Mouse (Mus musculus) kidney, postnatal 0 days (tissue): ENCODE results near the gene Enpp3. TPM values are rescaled to one million over a fixed set of nuclear protein-coding genes. Genes with fewer than 3 reads are reported as not detected.
"Not testable (repeated sequence)": the region's sequence is repeated elsewhere in the genome, so short reads cannot be mapped to it uniquely, and the experiment has no call there.

Experiments used
- ATAC-seq: fragments of 200-750 bp; cut with Nextera tagmentation; replicated peaks from 2 replicates; pipeline ENCODE4 v1.8.0; 2017; ENCODE audit warnings: low read depth, moderate number of reproducible peaks, moderate TSS enrichment, moderate library complexity; ENCODE audit not compliant: low FRiP score
- DNase-seq: peaks from one replicate; pipeline ENCODE4 v3.0.0-alpha.2; 2016; ENCODE audit warnings: low spot score
- H3K27ac ChIP-seq: fragments of 300-500 bp; sonication (generic); 2 replicates; pipeline ENCODE4 v1.5.1; 2014; ENCODE audit warnings: mild to moderate bottlenecking
- H3K27me3 ChIP-seq: fragments of 300-500 bp; sonication (generic); 2 replicates; pipeline ENCODE4 v1.6.1; 2014; ENCODE audit warnings: low read length, mixed read lengths; ENCODE audit not compliant: insufficient read depth
- H3K36me3 ChIP-seq: fragments of 300-500 bp; sonication (generic); 2 replicates; pipeline ENCODE4 v1.6.1; 2014; ENCODE audit warnings: low read length, mixed read lengths; ENCODE audit not compliant: insufficient read depth
- H3K4me1 ChIP-seq: fragments of 300-500 bp; sonication (generic); replicated peaks from 2 replicates; pipeline ENCODE4 v1.6.1; 2014; ENCODE audit warnings: antibody characterized with exemption, low read length, mixed read lengths; ENCODE audit not compliant: insufficient read depth
- H3K4me2 ChIP-seq: fragments of 300-500 bp; sonication (generic); 2 replicates; pipeline ENCODE4 v1.6.1; 2014; ENCODE audit warnings: mild to moderate bottlenecking, low read length, moderate library complexity, mixed read lengths
- H3K4me3 ChIP-seq: fragments of 300-500 bp; sonication (generic); replicated peaks from 2 replicates; pipeline ENCODE4 v1.5.1; 2014; ENCODE audit warnings: low read depth, low read length
- H3K9ac ChIP-seq: fragments of 300-500 bp; sonication (generic); 2 replicates; pipeline ENCODE4 v1.6.1; 2014; ENCODE audit warnings: low read depth, low read length
- H3K9me3 ChIP-seq: fragments of 300-500 bp; sonication (generic); replicated peaks from 2 replicates; pipeline ENCODE4 v1.6.1; 2016; ENCODE audit warnings: low read length, inconsistent platforms, mixed read lengths
- CTCF ChIP-seq: IDR thresholded peaks from 2 replicates; pipeline ENCODE4 v1.5.1; 2016; ENCODE audit warnings: antibody characterized with exemption, low read depth, mild to moderate bottlenecking, moderate library complexity
- whole genome bisulfite sequencing: fragments of 180-500 bp; shearing (Covaris S2); extraction: QIAGEN DNeasy Blood & Tissue Kit; methylation state at CpG from one replicate; pipeline ENCODE4 v1.1.7; 2014; 5-methylcytosine and 5-hydroxymethylcytosine counted together
- polyA plus RNA-seq: library from polyadenylated mRNA; unstranded; fragments of >200 nt; fragmentation: Nextera tagmentation; extraction: Ambion mirVana; gene quantifications from 2 replicates; pipeline ENCODE4 v1.2.1, GENCODE M21; 2015

The Enpp3 gene
- polyA plus RNA-seq, 1 experiment from 2014 or later: 4.0 TPM

DNA sequence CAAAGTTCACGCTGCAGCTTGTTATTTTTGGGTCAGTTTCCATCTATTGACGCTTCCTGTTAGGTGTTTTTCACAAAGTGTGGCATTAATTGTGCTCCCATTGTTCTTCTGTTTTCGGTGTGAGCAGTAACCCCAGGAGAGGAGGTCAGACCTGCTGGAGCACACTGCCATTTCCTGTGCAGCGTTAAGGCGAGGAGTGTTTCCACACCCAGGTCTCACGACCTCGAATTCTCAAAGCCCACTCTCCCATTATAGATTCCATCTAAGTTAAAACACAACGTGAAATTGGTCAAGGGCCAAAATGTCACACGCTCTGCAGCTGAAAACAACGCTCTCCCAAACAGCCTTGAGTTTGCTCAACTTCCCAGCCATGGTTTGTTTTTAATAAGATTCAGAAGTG lies 32.0 kb downstream of the Enpp3 start:
- Histone ChIP-seq H3K9ac (no peak overlapping the region), H3K36me3 (no peaks in the 10 kb centered on the region), H3K27ac (peak overlapping the region; percentile 47), H3K4me2 (peak overlapping the region; percentile 29), H3K4me1 (0 out of 2 replicates have a peak, but pooled peaks cover 4% of the 10 kb centered on the region), H3K9me3 (no peaks in the 10 kb centered on the region), H3K4me3 (no peak overlapping the region), H3K27me3 (no peaks in the 10 kb centered on the region)
- no peak for ATAC-seq
- DNase-seq: peak; percentile 37
- 26% methylated on average over 10 of the region's 10 CpGs for WGBS
- no peak for TF ChIP-seq CTCF

DNA sequence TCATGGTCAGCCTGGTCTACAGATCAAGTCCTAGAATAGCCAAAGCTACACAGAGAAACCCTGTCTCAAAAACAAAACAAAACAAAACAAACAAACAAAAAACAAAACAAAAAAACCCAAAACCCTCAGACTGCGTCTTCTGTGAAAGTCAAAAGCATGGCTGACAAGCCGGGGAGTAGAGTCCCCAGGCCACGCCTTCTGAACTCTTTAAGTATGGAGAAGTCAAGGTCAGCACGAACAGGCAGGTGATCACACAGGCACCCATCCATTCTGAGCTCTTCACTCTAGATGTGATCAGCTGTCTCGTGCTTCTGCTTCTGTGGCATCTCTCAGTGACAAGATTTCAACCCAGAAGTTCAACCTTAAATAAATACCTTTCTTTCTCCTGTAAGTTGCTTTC lies 35.9 kb downstream of the Enpp3 start:
- Histone ChIP-seq H3K9me3 (no peaks in the 10 kb centered on the region), H3K36me3 (no peaks in the 10 kb centered on the region), H3K4me3 (no peak overlapping the region), H3K9ac (no peak overlapping the region), H3K27me3 (no peaks in the 10 kb centered on the region), H3K4me1 (0 out of 2 replicates have a peak, but pooled peaks cover 4% of the 10 kb centered on the region), H3K4me2 (no peak overlapping the region), H3K27ac (no peak overlapping the region)
- DNase-seq: no peak
- WGBS: 75% methylated on average over 5 of the region's 5 CpGs
- ATAC-seq: no peak
- TF ChIP-seq CTCF: no peak

DNA sequence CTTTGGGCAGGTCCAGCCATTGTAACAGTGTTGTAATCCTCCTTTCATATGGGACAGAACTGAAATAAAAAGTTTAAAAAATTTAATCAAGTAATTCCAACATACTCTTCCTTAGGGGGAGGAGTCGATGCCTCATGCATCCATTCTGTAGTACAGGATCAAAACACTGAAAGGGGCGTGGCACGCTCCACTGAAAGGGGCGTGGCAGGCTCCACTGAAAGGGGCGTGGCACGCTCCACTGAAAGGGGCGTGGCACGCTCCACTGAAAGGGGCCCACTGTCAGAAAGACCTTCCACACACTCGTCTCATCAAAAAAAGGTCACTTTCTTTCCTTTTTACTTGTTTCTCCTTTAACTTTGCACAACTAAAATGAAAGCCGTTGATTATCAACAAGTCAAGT lies 36.7 kb downstream of the Enpp3 start:
- no peak overlapping the region for H3K27ac ChIP-seq
- 93% methylated on average over 10 of the region's 10 CpGs for WGBS
- no peaks in the 10 kb centered on the region for H3K9me3 ChIP-seq
- 0 out of 2 replicates have a peak, but pooled peaks cover 4% of the 10 kb centered on the region for H3K4me1 ChIP-seq
- no peak overlapping the region for H3K4me3 ChIP-seq
- no peaks in the 10 kb centered on the region for H3K36me3 ChIP-seq
- H3K27me3 ChIP-seq: no peaks in the 10 kb centered on the region
- no peak overlapping the region for H3K4me2 ChIP-seq
- DNase-seq: no peak
- no peak for ATAC-seq
- no peak overlapping the region for H3K9ac ChIP-seq
- TF ChIP-seq CTCF: no peak

DNA sequence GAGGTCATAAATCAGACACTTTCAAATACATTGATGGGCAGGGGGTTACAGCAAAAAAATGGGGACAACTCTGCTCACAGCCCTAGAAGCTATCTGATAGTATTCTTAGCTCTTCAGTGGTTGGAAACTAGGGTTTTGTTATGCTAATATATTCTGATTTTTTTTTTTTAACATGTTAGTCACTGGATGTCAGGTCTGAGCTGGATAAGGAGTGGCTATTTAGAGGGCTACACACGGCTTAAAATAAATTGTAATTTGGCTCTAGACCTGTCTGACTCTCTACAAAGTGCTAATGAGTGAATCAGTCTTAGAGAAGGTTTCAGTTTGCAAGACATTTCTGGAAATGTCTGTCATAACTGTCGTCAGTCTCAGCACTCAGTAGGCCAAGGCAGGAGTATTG lies 37.5 kb downstream of the Enpp3 start:
- no peak overlapping the region for H3K9ac ChIP-seq
- no peak overlapping the region for H3K27ac ChIP-seq
- ATAC-seq (no peak), DNase-seq (no peak)
- 57% methylated on average over 2 of the region's 2 CpGs for WGBS
- H3K9me3 ChIP-seq: no peaks in the 10 kb centered on the region
- H3K36me3 ChIP-seq: no peaks in the 10 kb centered on the region
- no peak overlapping the region for H3K4me2 ChIP-seq
- no peaks in the 10 kb centered on the region for H3K4me1 ChIP-seq
- TF ChIP-seq CTCF: no peak
- H3K4me3 ChIP-seq: no peak overlapping the region
- H3K27me3 ChIP-seq: no peaks in the 10 kb centered on the region

DNA sequence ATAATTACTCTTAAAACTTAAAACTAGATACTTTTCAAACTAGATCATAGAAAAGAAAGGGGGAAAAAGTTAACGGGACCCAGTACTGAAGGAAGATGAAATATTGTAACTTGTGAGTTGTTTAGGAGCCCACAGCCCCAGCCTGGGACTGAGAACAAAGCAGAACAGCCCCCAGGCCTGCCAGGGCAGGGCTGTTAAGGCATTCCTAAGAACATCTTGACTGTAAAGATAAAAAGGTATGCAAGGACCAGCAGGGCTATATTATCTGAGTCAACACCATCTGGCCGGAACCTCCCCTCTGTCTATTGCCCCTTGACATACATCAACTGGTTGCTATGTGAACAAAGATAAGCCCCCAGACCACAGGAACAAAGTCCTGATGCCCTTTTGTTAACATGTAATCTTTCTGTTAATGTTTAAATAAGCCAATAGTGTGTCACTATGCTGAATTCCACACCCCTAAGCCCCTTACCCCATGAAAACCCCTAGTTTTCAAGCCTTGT lies 39.8 kb downstream of the Enpp3 start:
- not testable (repeated sequence) for H3K9ac ChIP-seq, DNase-seq, ATAC-seq, H3K27me3 ChIP-seq, H3K27ac ChIP-seq, H3K4me1 ChIP-seq, H3K4me2 ChIP-seq, H3K9me3 ChIP-seq, H3K4me3 ChIP-seq, H3K36me3 ChIP-seq
- WGBS: 96% methylated on average over 2 of the region's 2 CpGs

DNA sequence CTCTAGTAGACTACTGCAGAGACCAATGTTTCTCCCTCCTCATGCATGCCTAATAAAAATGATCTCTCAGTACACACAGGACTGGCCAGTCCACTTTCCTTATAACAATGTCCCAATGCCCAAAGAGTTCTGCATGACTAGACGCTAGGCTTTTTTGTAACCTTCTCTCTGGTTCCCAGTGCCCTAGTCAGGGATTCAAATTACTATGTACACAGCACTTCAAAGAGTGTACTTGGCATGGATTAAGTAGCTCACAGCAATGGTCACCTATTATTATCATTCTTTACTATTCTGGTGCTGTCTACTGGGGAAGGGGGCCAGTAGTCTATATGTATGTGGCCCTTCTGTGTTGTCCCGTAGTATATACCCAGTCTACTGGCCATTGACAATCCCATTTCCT lies 40.8 kb downstream of the Enpp3 start:
- no peak overlapping the region for H3K9ac ChIP-seq
- no peaks in the 10 kb centered on the region for H3K9me3 ChIP-seq
- H3K27ac ChIP-seq: no peak overlapping the region
- peak; percentile 33; the same call in 1 of the 2 replicates for ATAC-seq
- H3K36me3 ChIP-seq: no peaks in the 10 kb centered on the region
- H3K4me1 ChIP-seq: no peaks in the 10 kb centered on the region
- H3K4me3 ChIP-seq: no peak overlapping the region
- no peaks in the 10 kb centered on the region for H3K27me3 ChIP-seq
- peak; percentile 51 for DNase-seq
- no peak overlapping the region for H3K4me2 ChIP-seq
- TF ChIP-seq CTCF: no peak
- 62% methylated on average over 2 of the region's 2 CpGs for WGBS

DNA sequence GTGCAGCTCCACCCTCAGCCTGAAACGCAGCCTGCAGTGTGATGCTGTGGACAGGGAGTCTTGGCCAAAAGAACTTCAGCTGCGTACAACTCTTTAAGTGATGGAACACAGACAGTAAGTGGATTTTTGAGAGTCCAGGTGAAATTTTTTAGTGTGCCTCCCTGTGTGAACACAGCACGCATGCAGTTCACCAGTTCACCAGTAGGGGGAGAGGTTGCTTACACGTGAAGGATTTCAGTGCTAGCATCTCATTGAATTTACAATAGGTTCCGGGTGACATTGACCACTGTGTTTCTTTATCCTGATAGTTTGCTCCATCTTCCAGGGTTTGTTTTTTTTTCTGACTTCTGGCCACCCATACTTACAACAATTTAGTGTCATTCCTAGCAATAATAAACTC lies 45.4 kb downstream of the Enpp3 start:
- no peaks in the 10 kb centered on the region for H3K27me3 ChIP-seq
- no peaks in the 10 kb centered on the region for H3K9me3 ChIP-seq
- H3K4me3 ChIP-seq: no peak overlapping the region
- H3K4me2 ChIP-seq: no peak overlapping the region
- no peaks in the 10 kb centered on the region for H3K36me3 ChIP-seq
- TF ChIP-seq CTCF: peak; percentile 90
- WGBS: 53% methylated on average over 5 of the region's 5 CpGs
- no peaks in the 10 kb centered on the region for H3K4me1 ChIP-seq
- DNase-seq (peak; percentile 57), ATAC-seq (no peak)
- H3K27ac ChIP-seq: no peak overlapping the region
- no peak overlapping the region for H3K9ac ChIP-seq
